Mouse (Mus musculus): ENCODE measurements around the gene Ankrd61. TPM values are rescaled to one million over a fixed set of nuclear protein-coding genes. Genes with fewer than 3 reads are reported as not detected.

Gene Ankrd61
- polyA plus RNA-seq, 1 experiment from 2014 or later = 0.21 TPM

DNA sequence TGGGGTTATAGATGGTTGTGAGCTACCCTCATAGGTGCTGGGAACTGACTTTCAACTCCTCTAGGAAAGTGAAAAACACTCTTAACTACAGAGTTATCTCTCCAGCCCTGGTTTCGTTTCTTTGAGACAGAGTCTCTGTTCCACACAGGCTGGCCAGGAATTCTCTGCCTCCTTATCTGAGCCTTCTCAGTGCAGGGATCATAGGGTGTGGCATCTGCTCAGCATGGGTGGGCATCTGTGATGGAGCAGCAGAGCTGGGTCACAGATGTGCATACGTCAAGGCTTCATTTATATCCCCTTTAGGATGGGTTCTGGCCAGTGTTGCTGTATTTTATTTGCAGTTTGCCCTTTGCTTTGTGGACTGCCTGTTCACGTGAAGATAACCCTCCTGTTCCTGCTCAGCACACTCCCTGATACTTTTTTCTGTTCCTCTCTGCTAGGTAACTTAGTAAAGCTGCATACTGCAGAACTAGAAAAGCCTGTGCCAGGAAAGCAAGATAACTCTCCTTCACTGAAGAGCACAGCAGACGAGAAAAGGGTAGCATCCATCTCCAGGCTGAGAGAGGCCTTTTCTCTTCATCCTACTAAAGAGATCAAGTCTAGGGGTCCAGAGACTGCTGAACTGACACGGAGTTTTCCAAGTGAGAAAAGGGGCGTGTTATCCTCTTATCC lies 27.4 kb upstream of the Ankrd61 start:
- no peak overlapping the region for H3K4me2 ChIP-seq
- no peak overlapping the region for H3K4me3 ChIP-seq
- H3K27ac ChIP-seq (replicated peaks) = no peak overlapping the region
- ATAC-seq (ENCODE audit: extremely low read depth, insufficient number of reproducible peaks, low FRiP score, low TSS enrichment) = no peak
- no peaks in the 10 kb centered on the region for H3K4me1 ChIP-seq
- H3K9ac ChIP-seq = no peak overlapping the region
- peaks cover 95% of the 10 kb centered on the region for H3K36me3 ChIP-seq
- 60% methylated on average over 6 of the region's 6 CpGs for WGBS
- no peaks in the 10 kb centered on the region for H3K9me3 ChIP-seq
- H3K27me3 ChIP-seq (replicated peaks) = no peaks in the 10 kb centered on the region

DNA sequence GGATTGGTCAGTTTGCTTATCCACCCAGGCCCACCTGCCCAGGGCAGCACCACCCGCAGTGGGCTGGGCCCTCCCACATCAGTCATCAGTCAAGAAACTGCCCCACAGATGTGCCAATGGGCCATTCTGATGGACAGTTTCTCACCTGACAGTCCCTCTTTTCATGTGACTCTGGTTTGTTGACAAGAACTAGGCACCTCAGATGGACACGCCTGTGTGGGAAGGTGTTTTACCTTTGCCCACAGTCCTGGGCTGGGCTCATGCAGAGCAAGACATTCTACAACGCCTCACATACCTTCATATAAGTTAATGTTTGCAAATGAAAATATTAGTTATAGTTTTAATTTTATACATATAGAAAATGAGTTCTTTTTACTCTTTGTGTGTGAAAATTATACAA lies 20.6 kb upstream of the Ankrd61 start:
- Histone ChIP-seq H3K4me2 (no peak overlapping the region), H3K36me3 (peaks cover 87% of the 10 kb centered on the region), H3K9ac (no peak overlapping the region), H3K27me3 (replicated peaks) (no peaks in the 10 kb centered on the region), H3K4me3 (no peak overlapping the region), H3K27ac (replicated peaks) (no peak overlapping the region), H3K4me1 (no peaks in the 10 kb centered on the region), H3K9me3 (no peaks in the 10 kb centered on the region)
- ATAC-seq (ENCODE audit: extremely low read depth, insufficient number of reproducible peaks, low FRiP score, low TSS enrichment) = no peak
- WGBS = 85% methylated on average over 3 of the region's 3 CpGs

DNA sequence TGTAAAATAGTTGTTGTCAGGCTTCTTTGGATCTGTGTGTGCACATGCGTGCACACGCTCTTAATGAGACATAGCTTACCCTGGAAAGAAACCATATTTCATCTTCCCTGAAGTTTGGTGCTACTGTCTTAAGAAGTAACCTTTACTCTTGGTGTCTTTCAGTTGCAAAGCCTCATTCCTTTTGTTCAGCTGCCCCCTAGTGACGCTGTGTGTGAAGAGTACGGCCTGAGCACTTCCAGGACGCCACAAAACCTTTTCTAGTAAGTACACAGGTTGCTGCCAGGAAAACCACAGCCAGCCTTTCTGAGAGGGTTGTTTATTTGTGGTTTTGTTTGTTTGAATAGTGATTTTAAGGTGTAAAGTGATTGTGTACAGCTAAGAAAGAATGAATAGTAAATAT lies 19.9 kb upstream of the Ankrd61 start:
- 56% methylated on average over 5 of the region's 5 CpGs for WGBS
- H3K27ac ChIP-seq (replicated peaks) = no peak overlapping the region
- H3K4me1 ChIP-seq = no peaks in the 10 kb centered on the region
- H3K36me3 ChIP-seq = peaks cover 80% of the 10 kb centered on the region
- H3K9me3 ChIP-seq = no peaks in the 10 kb centered on the region
- no peaks in the 10 kb centered on the region for H3K27me3 ChIP-seq (replicated peaks)
- ATAC-seq (ENCODE audit: extremely low read depth, insufficient number of reproducible peaks, low FRiP score, low TSS enrichment) = no peak
- H3K4me2 ChIP-seq = no peak overlapping the region
- H3K4me3 ChIP-seq = no peak overlapping the region
- H3K9ac ChIP-seq = no peak overlapping the region

GRCm38 (mm10) chr5:143916221-143916620 lies 18.7 kb upstream of the Ankrd61 start:
- H3K4me2 ChIP-seq = no peak overlapping the region
- ATAC-seq (ENCODE audit: extremely low read depth, insufficient number of reproducible peaks, low FRiP score, low TSS enrichment) = no peak
- no peaks in the 10 kb centered on the region for H3K9me3 ChIP-seq
- H3K4me3 ChIP-seq = no peak overlapping the region
- no peaks in the 10 kb centered on the region for H3K4me1 ChIP-seq
- H3K27me3 ChIP-seq (replicated peaks) = no peaks in the 10 kb centered on the region
- 89% methylated on average over 9 of the region's 9 CpGs for WGBS
- H3K36me3 ChIP-seq = peaks cover 71% of the 10 kb centered on the region
- H3K9ac ChIP-seq = no peak overlapping the region
- no peak overlapping the region for H3K27ac ChIP-seq (replicated peaks)

DNA sequence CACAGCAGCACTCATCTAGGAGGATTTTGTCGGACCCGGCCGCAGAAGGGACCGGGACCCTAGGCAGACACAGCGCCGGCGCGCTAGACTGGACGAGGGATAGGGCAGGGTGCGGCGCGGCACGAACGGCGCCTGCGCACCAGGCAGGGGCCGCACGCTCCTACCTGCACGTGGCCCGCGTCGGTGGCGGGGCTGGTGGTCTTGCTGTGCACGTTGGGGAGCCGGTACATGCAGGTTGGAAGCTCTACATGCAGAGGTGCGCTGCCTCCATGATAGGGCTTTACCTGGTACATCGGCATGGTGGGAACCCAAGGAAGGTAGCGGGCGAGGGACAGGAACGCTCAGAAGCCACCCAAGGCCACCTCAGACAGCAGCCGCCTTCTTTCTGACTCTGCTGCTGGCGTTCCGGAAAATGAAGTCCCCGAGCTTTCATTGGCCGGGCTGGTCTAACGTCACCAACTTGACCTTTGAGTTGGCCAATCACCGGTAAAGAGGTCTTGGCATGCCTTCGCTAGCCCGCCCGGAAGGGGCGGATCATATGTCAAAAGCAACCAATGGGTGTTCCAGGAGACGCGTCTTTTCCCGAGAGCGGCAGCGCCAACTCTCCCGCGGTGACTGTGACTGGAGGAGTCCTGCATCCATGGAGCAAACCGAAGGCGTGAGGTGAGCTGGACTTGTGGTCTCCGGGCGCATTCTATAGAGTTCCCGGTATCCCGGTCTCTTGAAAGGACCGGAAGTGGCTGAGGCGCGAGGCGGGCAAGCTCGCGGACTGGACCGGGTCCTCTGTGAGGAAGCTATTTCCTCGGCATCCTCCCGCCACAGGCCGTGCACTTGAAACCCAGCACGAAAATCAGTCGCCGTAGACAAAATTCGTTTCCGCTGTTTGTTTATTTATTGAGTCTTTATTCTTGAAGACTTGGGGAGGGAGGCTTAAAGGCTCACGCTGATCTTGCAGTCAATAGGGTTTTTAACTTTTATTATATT lies 12.2 kb upstream of the Ankrd61 start, which contains the start of the genes Aimp2 and Pms2:
Aimp2 (minus strand) TSS at position 431 of the 984 bp plus-strand sequence.
Pms2 (plus strand) TSS at position 548 of the 984 bp plus-strand sequence.
- H3K4me2 ChIP-seq = peak within 1 kb of the TSS; percentile 87
- WGBS = under 1% methylated on average over 70 of the region's 70 CpGs
- H3K9me3 ChIP-seq = no peaks in the 10 kb centered on the region
- peaks cover 34% of the 10 kb centered on the region for H3K4me1 ChIP-seq
- peak within 1 kb of the TSS; percentile 80 for H3K4me3 ChIP-seq
- peak; percentile 97 for ATAC-seq (ENCODE audit: extremely low read depth, insufficient number of reproducible peaks, low FRiP score, low TSS enrichment)
- H3K36me3 ChIP-seq = peaks cover 40% of the 10 kb centered on the region
- peak within 1 kb of the TSS; percentile 84 for H3K9ac ChIP-seq
- no peaks in the 10 kb centered on the region for H3K27me3 ChIP-seq (replicated peaks)
- H3K27ac ChIP-seq (replicated peaks) = peak within 1 kb of the TSS; percentile 85

GRCm38 (mm10) chr5:143908926-143909325 lies 11.4 kb upstream of the Ankrd61 start:
- 3% methylated on average over 9 of the region's 9 CpGs for WGBS
- ATAC-seq (ENCODE audit: extremely low read depth, insufficient number of reproducible peaks, low FRiP score, low TSS enrichment) = no peak
- Histone ChIP-seq H3K27me3 (replicated peaks) (no peaks in the 10 kb centered on the region), H3K9ac (peak overlapping the region; percentile 84), H3K9me3 (no peaks in the 10 kb centered on the region), H3K4me1 (peaks cover 42% of the 10 kb centered on the region), H3K4me3 (peak overlapping the region; percentile 80), H3K4me2 (peak overlapping the region; percentile 87), H3K36me3 (peaks cover 42% of the 10 kb centered on the region), H3K27ac (replicated peaks) (peak overlapping the region; percentile 85)

GRCm38 (mm10) chr5:143906429-143906828 lies 8.9 kb upstream of the Ankrd61 start:
- H3K4me3 ChIP-seq = no peak overlapping the region
- H3K4me1 ChIP-seq = peaks cover 44% of the 10 kb centered on the region
- H3K4me2 ChIP-seq = no peak overlapping the region
- no peak for ATAC-seq (ENCODE audit: extremely low read depth, insufficient number of reproducible peaks, low FRiP score, low TSS enrichment)
- H3K36me3 ChIP-seq = peaks cover 62% of the 10 kb centered on the region
- H3K27ac ChIP-seq (replicated peaks) = no peak overlapping the region
- H3K27me3 ChIP-seq (replicated peaks) = no peaks in the 10 kb centered on the region
- no peaks in the 10 kb centered on the region for H3K9me3 ChIP-seq
- WGBS = 80% methylated on average over 8 of the region's 8 CpGs
- H3K9ac ChIP-seq = no peak overlapping the region

DNA sequence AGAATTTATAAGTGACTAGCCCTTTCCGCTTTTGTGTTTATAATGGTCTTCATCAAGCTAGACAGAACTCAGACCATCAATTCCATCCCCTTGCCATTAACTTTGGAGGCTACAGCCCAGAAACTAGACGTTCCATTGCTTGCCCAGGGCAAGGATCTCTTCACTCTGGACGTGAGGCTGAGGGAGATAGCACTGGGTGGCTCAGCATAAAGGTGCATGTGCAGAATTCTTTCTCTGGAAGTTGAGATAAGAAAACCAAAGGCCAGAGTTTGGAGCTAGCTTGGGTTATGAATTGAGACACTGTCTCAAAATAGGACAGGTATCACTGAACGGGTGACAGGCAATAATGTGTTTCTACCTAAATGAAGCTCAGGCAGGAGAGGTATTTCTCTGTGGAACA lies 6.3 kb upstream of the Ankrd61 start:
- Histone ChIP-seq H3K9ac (no peak overlapping the region), H3K27me3 (replicated peaks) (no peaks in the 10 kb centered on the region), H3K4me2 (no peak overlapping the region), H3K4me1 (peaks cover 35% of the 10 kb centered on the region), H3K9me3 (no peaks in the 10 kb centered on the region), H3K4me3 (no peak overlapping the region), H3K36me3 (peaks cover 88% of the 10 kb centered on the region), H3K27ac (replicated peaks) (no peak overlapping the region)
- ATAC-seq (ENCODE audit: extremely low read depth, insufficient number of reproducible peaks, low FRiP score, low TSS enrichment) = no peak
- 58% methylated on average over 4 of the region's 4 CpGs for WGBS

DNA sequence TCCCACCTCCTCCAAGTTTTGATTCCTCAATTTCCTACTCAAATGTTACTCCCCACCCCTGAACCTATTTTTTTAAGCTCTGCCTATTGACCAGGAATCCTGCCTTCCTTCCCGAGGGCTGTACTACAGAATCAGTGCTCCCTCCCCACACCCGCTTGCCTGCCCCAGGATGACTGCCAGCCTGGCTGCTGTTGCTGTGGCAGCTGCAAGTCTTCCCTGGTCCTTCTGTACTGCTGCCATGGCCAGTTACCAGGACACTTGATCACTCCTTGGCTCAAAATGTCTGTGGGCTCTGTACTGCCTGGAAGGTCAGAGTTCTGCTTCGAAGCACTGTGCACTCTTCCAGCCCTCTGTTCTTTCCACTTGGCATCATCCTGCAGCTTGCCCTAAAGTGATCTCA lies 4.6 kb upstream of the Ankrd61 start:
- no peak overlapping the region for H3K27ac ChIP-seq (replicated peaks)
- no peak overlapping the region for H3K4me2 ChIP-seq
- H3K9ac ChIP-seq = no peak overlapping the region
- peaks cover 98% of the 10 kb centered on the region for H3K36me3 ChIP-seq
- ATAC-seq (ENCODE audit: extremely low read depth, insufficient number of reproducible peaks, low FRiP score, low TSS enrichment) = no peak
- 85% methylated on average over 3 of the region's 3 CpGs for WGBS
- no peaks in the 10 kb centered on the region for H3K27me3 ChIP-seq (replicated peaks)
- H3K9me3 ChIP-seq = no peaks in the 10 kb centered on the region
- H3K4me1 ChIP-seq = peaks cover 18% of the 10 kb centered on the region
- no peak overlapping the region for H3K4me3 ChIP-seq

DNA sequence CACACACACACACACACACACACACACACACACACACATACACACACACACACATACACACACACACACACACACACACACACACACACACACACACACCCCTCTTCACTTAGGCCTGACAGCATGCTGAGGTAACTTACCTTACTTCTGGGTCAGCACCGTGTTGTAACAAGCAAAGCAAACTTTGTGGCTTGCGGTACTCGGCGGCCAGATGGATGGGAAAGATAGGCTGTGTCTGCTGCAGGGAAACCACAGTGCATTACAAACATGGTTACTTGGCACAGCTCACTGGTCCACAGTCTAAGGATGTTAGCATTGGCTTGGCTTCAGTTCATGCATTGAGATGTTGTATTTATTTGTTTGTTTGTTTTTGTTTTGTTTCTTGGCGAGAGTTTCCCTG lies 4.1 kb downstream of the Ankrd61 start:
- Histone ChIP-seq H3K9ac (no peak overlapping the region), H3K4me1 (peaks cover 7% of the 10 kb centered on the region; the same call in 1 of the 2 replicates), H3K4me2 (no peak overlapping the region), H3K9me3 (no peaks in the 10 kb centered on the region), H3K4me3 (no peak overlapping the region), H3K36me3 (peaks cover 87% of the 10 kb centered on the region), H3K27ac (replicated peaks) (no peak overlapping the region), H3K27me3 (replicated peaks) (no peaks in the 10 kb centered on the region)
- 65% methylated on average over 5 of the region's 5 CpGs for WGBS
- ATAC-seq (ENCODE audit: extremely low read depth, insufficient number of reproducible peaks, low FRiP score, low TSS enrichment) = no peak

DNA sequence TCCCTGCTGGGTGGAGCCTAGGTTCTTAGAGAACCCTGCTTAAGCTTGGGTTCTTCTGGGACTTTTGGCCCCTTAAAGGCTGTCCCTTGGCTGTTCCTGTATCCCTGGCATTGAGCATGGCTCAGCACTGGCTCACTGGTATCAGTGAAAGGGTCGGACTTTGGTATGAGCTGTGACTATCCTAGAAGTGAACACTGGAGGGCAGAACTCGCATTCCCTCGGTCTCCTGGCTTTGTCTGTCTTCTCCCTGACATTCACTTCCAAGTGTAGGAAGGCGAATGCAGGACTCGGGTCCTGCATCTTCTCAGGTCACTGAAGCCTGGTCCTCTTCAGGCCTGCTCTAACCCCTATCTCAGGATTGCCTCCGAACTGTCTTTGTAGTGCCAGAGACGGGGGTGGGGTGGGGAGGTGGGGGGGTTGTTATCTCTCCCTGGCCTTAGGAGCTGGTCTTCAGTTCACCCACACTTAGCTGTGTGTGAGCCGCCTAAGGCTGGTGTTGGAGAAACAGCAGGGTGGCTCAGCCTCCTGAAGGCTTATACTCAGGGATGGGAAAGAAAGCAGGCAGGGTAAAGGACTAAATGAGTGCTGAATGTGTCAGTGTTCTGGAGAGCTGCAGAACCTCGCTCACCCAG lies 5.1 kb downstream of the Ankrd61 start:
- H3K27me3 ChIP-seq (replicated peaks) = no peaks in the 10 kb centered on the region
- H3K9ac ChIP-seq = 0 out of 2 replicates have a peak overlapping the region, but pooled peaks have one; percentile 19
- WGBS = 42% methylated on average over 9 of the region's 9 CpGs
- no peaks in the 10 kb centered on the region for H3K9me3 ChIP-seq
- no peak for ATAC-seq (ENCODE audit: extremely low read depth, insufficient number of reproducible peaks, low FRiP score, low TSS enrichment)
- peaks cover 87% of the 10 kb centered on the region for H3K36me3 ChIP-seq
- H3K4me1 ChIP-seq = peaks cover 7% of the 10 kb centered on the region; the same call in 1 of the 2 replicates
- no peak overlapping the region for H3K4me3 ChIP-seq
- no peak overlapping the region for H3K4me2 ChIP-seq
- no peak overlapping the region for H3K27ac ChIP-seq (replicated peaks)
